Mouse (Mus musculus) limb, embryonic 11.5 days (tissue): Measurements from ENCODE around the gene Hist1h1d. TPM values are rescaled to one million over a fixed set of nuclear protein-coding genes. Genes with fewer than 3 reads are reported as not detected.

Experiments used
- microRNA-seq: library from miRNA; unstranded; fragments of <30 nt; microRNA quantifications from one replicate; pipeline ENCODE4, GENCODE M21; 2016
- polyA plus RNA-seq: library from polyadenylated mRNA; unstranded; fragments of >200 nt; fragmentation: Nextera tagmentation; extraction: Ambion mirVana; gene quantifications from 2 replicates; pipeline ENCODE4 v1.2.1, GENCODE M21; 2014

The Hist1h1d gene
- polyA plus RNA-seq, 1 experiment from 2014 or later: 0.56 TPM

Small RNA genes lying within 50 kb of the gene (microRNA-seq; reads per million reads assigned to microRNA genes)
- gene Gm44297: not detected
- not detected for gene Gm44359
- gene Gm44394: not detected
- 0.92 reads per million for gene n-TStga1

Other genes with a start within 250 kb of the Hist1h1d start
- 71.9 and 76.4 TPM in 2 replicates for gene Zfp322a, start 184.1 kb upstream of the Hist1h1d start, polyA plus RNA-seq
- gene Abt1, start 129.4 kb upstream of the Hist1h1d start, polyA plus RNA-seq: 16.3 and 17.4 TPM in 2 replicates
- not detected in 2 replicates for gene Btn1a1, start 87.4 kb upstream of the Hist1h1d start, polyA plus RNA-seq
- 1.3 and 2.2 TPM in 2 replicates for gene Btn2a2, start 64.4 kb upstream of the Hist1h1d start, polyA plus RNA-seq
- 4.0 and 5.6 TPM in 2 replicates for gene Hist1h4h, start 22.2 kb upstream of the Hist1h1d start, polyA plus RNA-seq
- 5.1 and 7.9 TPM in 2 replicates for gene Hist1h2af, start 19.4 kb upstream of the Hist1h1d start, polyA plus RNA-seq
- 7.0 and 9.4 TPM in 2 replicates for gene Hist1h3g, start 17.8 kb upstream of the Hist1h1d start, polyA plus RNA-seq
- 0.79 and 1.0 TPM in 2 replicates for gene Hist1h2bh, start 9.9 kb upstream of the Hist1h1d start, polyA plus RNA-seq
- gene Hist1h3f, start 9.2 kb upstream of the Hist1h1d start, polyA plus RNA-seq: 1.4 and 2.0 TPM in 2 replicates
- gene Hist1h4f, start 1.6 kb upstream of the Hist1h1d start, polyA plus RNA-seq: 0.67 and 2.3 TPM in 2 replicates
- gene Hist1h3e, start 9.1 kb downstream of the Hist1h1d start, polyA plus RNA-seq: 9.6 and 9.8 TPM in 2 replicates
- 98.4 and 102 TPM in 2 replicates for gene Hist1h2ae, start 18.0 kb downstream of the Hist1h1d start, polyA plus RNA-seq
- 8.2 and 10.0 TPM in 2 replicates for gene Hist1h2bg, start 18.1 kb downstream of the Hist1h1d start, polyA plus RNA-seq
- 4.5 and 5.4 TPM in 2 replicates for gene Hist1h2bf, start 20.9 kb downstream of the Hist1h1d start, polyA plus RNA-seq
- 2.2 and 3.1 TPM in 2 replicates for gene Hist1h2ad, start 21.1 kb downstream of the Hist1h1d start, polyA plus RNA-seq
- gene Hist1h3d, start 22.5 kb downstream of the Hist1h1d start, polyA plus RNA-seq: 12.6 and 13.2 TPM in 2 replicates
- gene Hist1h4d, start 28.3 kb downstream of the Hist1h1d start, polyA plus RNA-seq: 133 and 134 TPM in 2 replicates
- gene Hist1h2be, start 67.9 kb downstream of the Hist1h1d start, polyA plus RNA-seq: 3.1 and 3.9 TPM in 2 replicates
- gene Hist1h1e, start 69.3 kb downstream of the Hist1h1d start, polyA plus RNA-seq: 20.3 and 24.6 TPM in 2 replicates
- 0.96 and 1.0 TPM in 2 replicates for gene Hist1h2ac, start 130.7 kb downstream of the Hist1h1d start, polyA plus RNA-seq
- 19.9 and 21.1 TPM in 2 replicates for gene Hist1h2bc, start 130.9 kb downstream of the Hist1h1d start, polyA plus RNA-seq
- gene Hist1h1t, start 142.6 kb downstream of the Hist1h1d start, polyA plus RNA-seq: 0.28 TPM in 1 of 2 replicates, not detected in the other
- 6.6 and 7.9 TPM in 2 replicates for gene Hist1h4c, start 145.2 kb downstream of the Hist1h1d start, polyA plus RNA-seq
- 2.1 and 3.7 TPM in 2 replicates for gene Hfe, start 157.6 kb downstream of the Hist1h1d start, polyA plus RNA-seq
- 15.4 and 16.6 TPM in 2 replicates for gene Hist1h1c, start 185.5 kb downstream of the Hist1h1d start, polyA plus RNA-seq
- 13.3 and 14.0 TPM in 2 replicates for gene Hist1h3c, start 192.3 kb downstream of the Hist1h1d start, polyA plus RNA-seq
- 1.7 and 3.4 TPM in 2 replicates for gene Hist1h2bb, start 193.5 kb downstream of the Hist1h1d start, polyA plus RNA-seq
- gene Hist1h2ab, start 197.9 kb downstream of the Hist1h1d start, polyA plus RNA-seq: 63.8 and 65.5 TPM in 2 replicates
- gene Hist1h3b, start 199.0 kb downstream of the Hist1h1d start, polyA plus RNA-seq: 7.5 and 12.0 TPM in 2 replicates
- 6.3 and 7.9 TPM in 2 replicates for gene Hist1h4b, start 203.8 kb downstream of the Hist1h1d start, polyA plus RNA-seq
- gene Hist1h4a, start 208.0 kb downstream of the Hist1h1d start, polyA plus RNA-seq: 0.35 and 0.78 TPM in 2 replicates
- gene Hist1h3a, start 209.1 kb downstream of the Hist1h1d start, polyA plus RNA-seq: 5.1 and 5.4 TPM in 2 replicates
- 2.8 and 4.1 TPM in 2 replicates for gene Hist1h1a, start 210.4 kb downstream of the Hist1h1d start, polyA plus RNA-seq
- gene Trim38, start 216.7 kb downstream of the Hist1h1d start, polyA plus RNA-seq: 0.30 TPM in 1 of 2 replicates, not detected in the other